Mouse (Mus musculus): ENCODE data around the gene Ceacam3.

DNA sequence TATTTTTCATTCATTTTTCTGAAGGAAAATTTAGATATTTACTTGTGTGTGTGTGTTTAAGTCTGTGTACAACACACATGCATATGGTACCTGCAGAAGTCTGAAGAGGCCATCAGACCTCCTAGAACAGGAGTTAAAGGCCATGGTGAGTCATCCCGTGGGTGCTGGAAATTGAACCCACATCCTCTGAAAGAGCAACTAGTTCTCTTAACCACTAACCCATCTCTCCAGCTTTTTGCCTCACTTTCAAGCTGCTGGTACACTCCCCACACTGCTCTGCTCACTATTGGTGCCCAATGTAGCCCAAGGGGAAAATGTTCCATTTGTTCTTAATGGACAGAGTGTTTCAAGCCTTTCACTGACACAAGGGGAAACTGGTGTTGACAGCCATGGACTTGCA lies 14.8 kb upstream of the Ceacam3 start:
- TF ChIP-seq POLR2A (IDR thresholded peaks at IDR 0.05; ENCODE audit: low read depth, low read length), result no peak
- no peak for TF ChIP-seq CTCF (IDR thresholded peaks at IDR 0.05; ENCODE audit: extremely low read depth, insufficient read depth, insufficient read length, insufficient replicate concordance)
